8 mouse cellular contexts compared by ENCODE assay signal in genomic region chr10:59880029-59880386, GRCm38 (mm10). TPM values are rescaled to one million over a fixed set of nuclear protein-coding genes. Genes with fewer than 3 reads are reported as not detected.
DNase-seq lines count a peak whose midpoint lies in the region; ATAC-seq and TF ChIP-seq lines count a peak whose summit lies in the region.

No protein-coding gene starts in this region.

- no peaks in the 10 kb centered on the region for H3K9me3 ChIP-seq in lung, embryonic 14.5 days (ENCODE audit: low read depth, low read length)
- H3K9me3 ChIP-seq in limb, embryonic 14.5 days (ENCODE audit: control insufficient read depth, low read length) = no peaks in the 10 kb centered on the region

- no peak for TF ChIP-seq CTCF in lung, embryonic 14.5 days (IDR thresholded peaks at IDR 0.05; ENCODE audit: low read depth)
- no peak for TF ChIP-seq CTCF in small intestine, adult 2 months (IDR thresholded peaks at IDR 0.05; ENCODE audit: extremely low read depth, insufficient read length, insufficient replicate concordance, low read depth, low read length)

- H3K4me2 ChIP-seq in lung, embryonic 14.5 days = peak overlapping the region; percentile 85
- peak overlapping the region; percentile 69 for H3K4me2 ChIP-seq in limb, embryonic 14.5 days (replicated peaks; ENCODE audit: low read depth, low read length, severe bottlenecking)

- DNase-seq in lung, embryonic 14.5 days = peak; percentile 84
- DNase-seq in lung, postnatal 10 days = no peak
- DNase-seq in limb, embryonic 14.5 days (ENCODE audit: low spot score) = peak; percentile 77
- DNase-seq in ovary, postnatal 36 days (ENCODE audit: low spot score) = no peak
- no peak for DNase-seq in urinary bladder, postnatal 10 days (ENCODE audit: low spot score)
- DNase-seq in ovary, adult 18-20 months (ENCODE audit: low spot score) = no peak

- H3K36me3 ChIP-seq in lung, embryonic 14.5 days (ENCODE audit: insufficient read depth) = peaks cover 10% of the 10 kb centered on the region; the same call in 1 of the 2 replicates
- H3K36me3 ChIP-seq in limb, embryonic 14.5 days (ENCODE audit: control insufficient read depth, insufficient read depth, low read length) = 0 out of 2 replicates have a peak, but pooled peaks cover 8% of the 10 kb centered on the region
- H3K36me3 ChIP-seq in small intestine, adult 2 months (ENCODE audit: control insufficient read depth, insufficient read depth, low read length) = no peaks in the 10 kb centered on the region

- H3K9ac ChIP-seq in lung, embryonic 14.5 days = peak overlapping the region; percentile 98
- H3K9ac ChIP-seq in limb, embryonic 14.5 days (ENCODE audit: low read depth, low read length, severe bottlenecking) = peak overlapping the region; percentile 91

- H3K4me3 ChIP-seq in lung, embryonic 14.5 days (ENCODE audit: low read depth, low read length) = peak overlapping the region; percentile 91
- H3K4me3 ChIP-seq in limb, embryonic 14.5 days (replicated peaks; ENCODE audit: low read length) = peak overlapping the region; percentile 66
- peak overlapping the region; percentile 87 for H3K4me3 ChIP-seq in small intestine, adult 2 months (ENCODE audit: low read depth, low read length)

- ATAC-seq in lung, embryonic 14.5 days (ENCODE audit: insufficient read depth) = peak; percentile 71
- ATAC-seq in erythroblast, adult 5-6 weeks (replicated peaks; ENCODE audit: low FRiP score, poor library complexity, severe bottlenecking) = peak; percentile 48
- ATAC-seq in limb, embryonic 14.5 days (ENCODE audit: low FRiP score, low read depth) = peak; percentile 62

- peak overlapping the region; percentile 100 for H3K27ac ChIP-seq in lung, embryonic 14.5 days (ENCODE audit: low read depth)
- H3K27ac ChIP-seq in limb, embryonic 14.5 days (replicated peaks; ENCODE audit: low read depth, low read length) = peak overlapping the region; percentile 98
- peak overlapping the region; percentile 100 for H3K27ac ChIP-seq in small intestine, adult 2 months (ENCODE audit: insufficient read depth, low read depth, low read length)

- H3K4me1 ChIP-seq in lung, embryonic 14.5 days (ENCODE audit: insufficient read depth) = peaks cover 7% of the 10 kb centered on the region
- H3K4me1 ChIP-seq in limb, embryonic 14.5 days (ENCODE audit: control insufficient read depth, insufficient read depth, low read length) = peaks cover 11% of the 10 kb centered on the region; the same call in 1 of the 2 replicates
- H3K4me1 ChIP-seq in small intestine, adult 2 months (ENCODE audit: control insufficient read depth, insufficient read depth, insufficient read length, low read length) = peaks cover 13% of the 10 kb centered on the region; the same call in 1 of the 2 replicates

- WGBS in lung, embryonic 14.5 days = 0% methylated on average over 13 of the region's 13 CpGs
- WGBS in limb, embryonic 14.5 days = 0% methylated on average over 13 of the region's 13 CpGs
- under 1% methylated on average over 13 of the region's 13 CpGs for WGBS in small intestine, adult 2 months

- TF ChIP-seq POLR2A in limb, embryonic 14.5 days (IDR thresholded peaks at IDR 0.05; ENCODE audit: borderline replicate concordance, extremely low read depth, insufficient read depth, insufficient read length) = no peak
- TF ChIP-seq POLR2A in small intestine, adult 2 months (IDR thresholded peaks at IDR 0.05; ENCODE audit: low read depth, low read length) = no peak

- no peaks in the 10 kb centered on the region for H3K27me3 ChIP-seq in lung, embryonic 14.5 days (ENCODE audit: insufficient read depth, low read length)
- H3K27me3 ChIP-seq in limb, embryonic 14.5 days (ENCODE audit: control insufficient read depth, insufficient read depth, low read length) = no peaks in the 10 kb centered on the region
- H3K27me3 ChIP-seq in small intestine, adult 2 months (ENCODE audit: control insufficient read depth, insufficient read depth, low read length) = no peaks in the 10 kb centered on the region

RNA-seq across cellular contexts. Expression of gene Dnajb12, which starts 0.7 kb away (rescaled TPM):
- polyA plus RNA-seq in lung, embryonic 14.5 days (2014; fragmentation: Nextera tagmentation; extraction: Ambion mirVana) = 26.7 and 28.1 TPM in 2 replicates
- total RNA-seq in erythroblast, adult 5-6 weeks (2015; ENCODE audit: low replicate concordance) = 13.6 and 28.2 TPM in 2 replicates
- 39.8 and 43.4 TPM in 2 replicates for total RNA-seq in erythroblast, adult 5-6 weeks (2017; ENCODE audit: low replicate concordance)
- 34.1 and 37.1 TPM in 2 replicates for polyA plus RNA-seq in limb, embryonic 14.5 days (2012; rRNA removed)
- 26.0 and 26.3 TPM in 2 replicates for polyA plus RNA-seq in limb, embryonic 14.5 days (2014; fragmentation: Nextera tagmentation; extraction: Ambion mirVana)
- 43.1 and 86.2 TPM in 2 replicates for polyA plus RNA-seq in small intestine, adult 2 months (2012; rRNA removed)

Comparison
In these comparisons a context has a peak if more than half of its experiments do, and no peak if none do; other contexts are left out.
1. DNase-seq: peak in lung, embryonic 14.5 days (single experiment) and limb, embryonic 14.5 days (single experiment); none in lung, postnatal 10 days (single experiment), ovary, postnatal 36 days (single experiment), urinary bladder, postnatal 10 days (single experiment) and ovary, adult 18-20 months (single experiment).
2. Peak in every context shown above with its lines, with median percentiles within 50 percentile points of each other: ATAC-seq, H3K27ac ChIP-seq and H3K4me3 ChIP-seq.